Mouse (Mus musculus) right cerebral cortex, adult 18-20 months (tissue): ENCODE data around the gene Pcdh7.
"Not testable (repeated sequence)": the region's sequence is repeated elsewhere in the genome, so short reads cannot be mapped to it uniquely, and the experiment has no call there.

ENCODE experiments used
- DNase-seq: peaks from one replicate; pipeline ENCODE4 v3.0.0; 2022; ENCODE audit warnings: mixed read lengths

Gene Pcdh7

DNA sequence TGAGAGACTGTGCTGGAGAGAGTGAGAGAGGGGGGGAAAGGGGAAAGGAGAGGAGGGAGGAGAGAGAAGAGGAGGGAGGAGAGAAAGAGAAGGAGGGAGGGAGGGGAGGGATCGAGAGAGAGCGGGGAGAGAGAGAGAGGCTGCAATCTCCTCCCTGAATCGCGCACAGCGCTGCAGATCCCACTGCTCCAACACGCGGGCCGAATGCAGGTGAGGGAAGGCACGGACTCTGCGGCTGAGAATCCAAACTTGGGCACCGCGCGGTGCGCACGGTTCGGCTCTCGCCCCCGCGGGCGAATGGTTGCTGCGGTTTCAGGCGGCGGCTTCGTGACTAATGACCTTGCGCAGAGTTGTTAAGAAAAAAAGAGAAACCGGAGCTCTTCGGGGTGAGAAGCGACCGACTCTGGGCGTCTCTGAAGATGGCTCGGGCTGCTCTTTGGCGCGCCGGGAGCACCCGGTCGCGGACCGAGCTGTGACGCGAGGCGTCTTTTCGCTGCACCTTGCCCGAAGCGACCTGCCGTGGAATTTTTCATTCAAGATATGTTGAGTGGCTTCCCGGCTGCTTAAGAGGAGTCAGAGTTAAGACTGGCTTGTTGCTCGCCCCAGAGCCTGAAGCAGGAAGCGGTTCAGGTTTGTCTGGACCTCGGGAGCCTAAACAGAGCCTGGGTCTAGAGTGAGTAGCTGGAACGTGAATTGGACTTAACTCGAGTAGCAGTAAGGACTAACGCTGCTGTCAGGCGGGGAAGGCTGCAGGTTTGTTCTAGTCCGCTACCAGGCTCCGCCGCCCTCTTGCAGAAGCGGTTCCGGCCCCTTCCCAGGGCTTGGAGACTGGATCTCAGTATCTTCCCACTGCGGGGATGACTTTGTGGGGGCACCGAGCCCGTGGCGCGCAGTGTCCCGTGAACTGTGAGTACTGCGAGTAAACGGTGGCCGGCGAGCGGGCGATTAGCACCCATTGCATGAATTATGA lies at the start of gene Pcdh7:
TSS of gene Pcdh7 (plus strand) at position 62 of the 970 bp plus-strand sequence.
- DNase-seq, result peak; percentile 81

DNA sequence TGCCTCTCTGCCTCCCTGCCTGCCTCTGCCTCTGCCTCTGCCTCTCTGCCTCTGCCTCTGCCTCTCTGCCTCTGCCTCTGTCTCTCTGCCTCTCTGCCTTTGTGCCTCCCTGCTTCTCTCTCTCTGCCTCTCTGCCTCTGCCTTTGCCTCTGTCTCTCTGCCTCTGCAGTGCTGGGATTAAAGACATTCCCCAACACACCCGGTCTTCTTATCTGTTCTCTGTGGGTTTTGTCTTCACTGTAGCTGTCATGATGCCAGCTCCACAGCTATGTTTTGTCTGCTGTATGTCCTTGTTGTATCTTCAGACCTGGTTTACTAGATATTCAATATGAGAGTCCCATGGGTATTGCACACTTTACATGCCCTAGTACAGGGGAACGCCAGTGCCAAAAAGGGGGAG lies 40.8 kb upstream of the Pcdh7 start:
- not testable (repeated sequence) for DNase-seq

DNA sequence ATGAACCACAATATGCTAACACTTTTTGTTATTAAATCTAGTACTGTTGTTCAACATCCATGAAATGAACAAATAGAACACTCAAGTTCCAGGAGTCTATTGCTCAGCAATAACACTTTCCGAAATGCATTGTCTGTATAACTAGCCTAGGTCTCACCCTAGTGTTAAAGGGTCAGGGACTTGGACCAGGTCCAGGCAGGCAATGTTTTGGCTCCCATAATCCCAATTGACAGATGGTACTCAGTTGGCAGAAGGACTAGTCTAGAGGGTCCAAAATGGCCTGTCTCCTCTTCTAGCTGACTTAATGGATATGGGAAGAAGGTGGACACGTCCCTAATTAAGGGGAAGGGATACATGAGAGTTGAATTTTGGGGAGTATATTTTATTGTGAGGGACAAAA lies 9.4 kb upstream of the Pcdh7 start:
- DNase-seq, result no peak

DNA sequence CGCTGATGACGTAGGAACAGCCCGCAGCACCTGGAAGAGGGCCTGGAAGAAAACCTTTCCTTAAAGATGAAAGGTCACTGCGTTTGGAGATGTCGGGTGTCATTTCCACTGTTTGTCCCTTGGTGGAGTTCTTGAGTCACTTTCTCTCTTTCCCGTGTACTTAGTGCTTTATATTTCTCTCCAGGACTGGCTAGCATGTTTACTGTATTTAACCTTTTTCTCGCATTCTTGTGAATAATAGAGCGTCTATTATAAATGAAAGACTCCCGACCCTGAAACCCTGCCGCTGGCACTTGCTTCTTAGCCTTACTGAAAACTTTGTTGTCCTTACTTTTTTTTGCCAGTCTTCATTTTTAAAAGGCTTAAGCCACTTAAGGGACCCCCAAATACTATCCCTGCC lies 3.8 kb upstream of the Pcdh7 start:
- peak; percentile 39 for DNase-seq

DNA sequence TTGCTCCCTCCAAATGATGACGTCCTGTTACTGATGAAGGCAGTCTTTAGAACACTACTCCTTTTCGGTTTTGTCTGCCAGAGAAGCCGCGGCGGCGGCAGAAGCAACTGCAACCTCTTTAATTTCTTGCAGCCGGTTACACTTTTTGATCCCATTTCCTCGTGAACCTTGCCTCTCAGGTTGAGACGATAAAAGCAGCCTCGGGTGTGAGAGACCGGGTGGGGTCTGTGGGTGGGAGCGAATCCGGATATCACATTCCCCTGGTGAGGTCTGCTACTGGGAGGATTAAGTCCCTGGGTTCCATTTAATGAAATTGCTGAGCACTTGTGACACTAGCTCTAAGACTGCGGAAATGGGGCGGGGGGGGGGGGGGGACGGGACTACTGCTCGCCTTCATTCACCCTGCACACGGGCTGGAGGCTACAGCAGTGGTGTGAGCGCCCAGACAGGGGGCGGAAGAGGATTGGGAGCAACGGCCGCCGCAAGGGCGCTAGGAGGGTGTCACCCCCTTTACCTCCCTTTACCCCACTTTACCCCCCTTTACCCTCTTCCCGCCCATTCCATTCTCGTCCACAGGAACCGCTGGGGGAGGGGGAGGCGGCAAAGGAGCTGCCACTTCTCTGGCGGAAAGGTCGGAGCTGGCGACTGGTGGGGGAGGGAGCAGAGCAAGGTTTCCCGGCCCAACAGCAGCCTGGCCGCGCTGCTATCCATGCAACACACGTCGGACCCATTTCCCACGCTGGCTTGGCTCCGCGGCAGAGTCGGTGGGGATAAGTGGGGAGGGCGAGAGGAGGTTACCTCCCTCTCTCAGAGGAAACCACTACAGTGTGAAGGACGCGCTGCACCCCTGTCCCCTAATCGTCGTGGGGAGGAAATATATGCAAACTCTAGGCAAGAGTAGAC lies 2.9 kb upstream of the Pcdh7 start:
- peak; percentile 71 for DNase-seq

DNA sequence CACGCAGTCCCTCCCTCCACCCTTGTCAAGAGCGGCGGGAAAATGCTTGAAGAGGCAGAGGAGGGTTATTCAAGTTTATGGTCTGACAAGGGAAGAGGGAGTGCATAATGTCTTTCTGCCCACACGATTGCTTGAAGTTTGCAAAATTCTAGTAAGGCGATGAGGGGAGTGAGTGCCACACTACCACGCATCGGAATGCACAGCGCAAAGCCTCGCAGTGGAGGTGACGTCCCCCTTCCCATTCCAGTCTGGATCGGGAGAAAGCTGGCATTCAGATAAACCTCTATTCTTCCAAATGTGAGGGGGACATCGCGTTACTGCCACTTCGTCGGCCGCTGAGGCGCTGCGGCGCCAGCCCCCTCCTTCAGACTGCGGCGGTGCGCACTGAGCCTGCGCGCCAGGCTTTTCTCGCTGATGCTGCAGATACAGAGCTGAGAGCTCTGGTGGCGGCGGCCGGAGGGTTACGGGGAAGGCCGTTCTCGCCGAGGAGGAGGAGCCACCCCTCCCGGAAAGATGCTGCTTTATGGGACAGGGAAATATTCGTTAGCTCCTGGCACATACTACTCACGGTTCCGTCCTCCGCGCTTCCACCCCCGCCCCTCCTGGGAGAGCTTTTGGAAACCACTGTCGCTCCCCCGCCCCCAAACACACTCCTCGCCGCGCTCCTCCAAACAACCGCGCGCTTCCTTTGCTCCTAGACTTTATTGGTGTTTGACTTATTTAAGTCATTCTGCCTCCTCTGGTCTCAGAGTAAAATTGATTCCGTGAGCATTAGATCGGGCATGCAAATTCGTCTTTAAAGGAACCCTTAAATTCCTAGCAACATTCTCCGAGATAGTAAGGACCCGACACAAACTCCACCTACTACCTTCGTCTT lies 2.0 kb upstream of the Pcdh7 start:
- peak; percentile 90 for DNase-seq

DNA sequence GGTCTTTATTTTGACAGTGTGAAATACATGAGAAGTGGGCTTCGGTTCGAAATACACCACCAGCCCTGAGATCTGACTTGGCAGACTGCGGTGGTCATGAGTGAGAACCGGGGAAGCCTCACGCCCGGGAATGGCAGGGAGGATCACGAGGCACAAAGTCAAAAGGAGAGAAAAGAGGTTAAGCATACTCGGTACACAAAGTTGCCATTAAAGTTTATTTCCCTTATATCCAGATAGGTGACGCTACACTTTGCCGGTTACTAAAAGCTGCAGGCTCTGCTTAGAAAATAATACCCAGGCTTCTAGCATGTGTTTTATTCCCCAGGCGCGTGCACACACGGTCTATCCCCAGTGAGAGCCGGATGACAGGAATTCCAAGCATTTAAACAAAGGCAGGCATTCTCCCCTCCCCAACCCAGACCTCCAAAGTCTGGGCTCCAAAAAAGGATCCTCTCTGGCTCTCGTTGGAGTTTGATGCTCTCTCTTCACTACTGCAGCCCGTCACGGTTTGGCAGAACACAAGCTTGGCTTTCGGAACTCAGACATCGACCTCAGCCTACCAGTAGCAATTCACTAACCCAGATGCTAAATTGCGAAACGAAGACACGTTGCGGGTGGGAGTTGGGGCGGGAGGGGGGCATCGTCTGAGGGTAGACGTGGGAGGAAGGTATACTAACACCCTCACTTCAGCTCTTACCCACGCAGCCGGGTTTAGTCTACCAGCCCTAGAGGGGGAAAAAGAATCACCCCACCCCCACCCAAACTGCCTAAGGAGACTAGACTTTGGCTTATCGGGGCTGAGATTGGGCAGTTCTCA lies 1.1 kb upstream of the Pcdh7 start:
- peak; percentile 54 for DNase-seq

DNA sequence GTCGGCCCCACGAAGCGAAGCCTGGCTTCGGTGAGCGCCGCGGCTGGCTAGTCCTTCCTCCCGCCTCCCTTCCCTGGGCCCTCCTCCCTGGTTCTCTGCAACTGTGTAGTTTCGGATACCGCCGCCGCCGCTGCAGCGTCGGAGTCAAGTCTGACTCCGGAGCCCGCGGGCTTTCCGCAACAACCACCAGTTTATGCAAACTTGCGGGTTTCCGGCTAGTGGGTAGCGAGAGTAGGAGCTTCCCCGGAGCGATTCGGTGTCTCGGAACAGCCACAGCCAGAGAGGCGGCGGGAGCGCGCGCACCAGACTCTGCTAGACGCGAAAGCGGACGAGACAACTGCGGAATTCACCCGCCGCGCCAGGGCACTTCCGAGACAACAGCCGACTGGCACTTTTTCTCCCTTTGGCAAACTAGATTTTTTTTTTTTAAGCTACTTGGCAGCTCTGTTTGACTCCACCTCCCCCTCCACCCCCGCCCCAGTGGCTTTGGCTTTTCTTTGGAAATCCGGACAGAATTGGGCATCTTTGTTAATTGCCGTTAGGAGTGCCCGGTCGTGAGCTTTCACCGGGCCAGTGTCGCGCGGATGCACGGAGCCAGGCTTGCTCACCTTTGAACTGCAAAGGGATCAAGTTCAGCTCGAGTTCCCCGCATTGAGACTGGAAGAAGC lies 395 bp upstream of the Pcdh7 start:
- peak; percentile 74 for DNase-seq

DNA sequence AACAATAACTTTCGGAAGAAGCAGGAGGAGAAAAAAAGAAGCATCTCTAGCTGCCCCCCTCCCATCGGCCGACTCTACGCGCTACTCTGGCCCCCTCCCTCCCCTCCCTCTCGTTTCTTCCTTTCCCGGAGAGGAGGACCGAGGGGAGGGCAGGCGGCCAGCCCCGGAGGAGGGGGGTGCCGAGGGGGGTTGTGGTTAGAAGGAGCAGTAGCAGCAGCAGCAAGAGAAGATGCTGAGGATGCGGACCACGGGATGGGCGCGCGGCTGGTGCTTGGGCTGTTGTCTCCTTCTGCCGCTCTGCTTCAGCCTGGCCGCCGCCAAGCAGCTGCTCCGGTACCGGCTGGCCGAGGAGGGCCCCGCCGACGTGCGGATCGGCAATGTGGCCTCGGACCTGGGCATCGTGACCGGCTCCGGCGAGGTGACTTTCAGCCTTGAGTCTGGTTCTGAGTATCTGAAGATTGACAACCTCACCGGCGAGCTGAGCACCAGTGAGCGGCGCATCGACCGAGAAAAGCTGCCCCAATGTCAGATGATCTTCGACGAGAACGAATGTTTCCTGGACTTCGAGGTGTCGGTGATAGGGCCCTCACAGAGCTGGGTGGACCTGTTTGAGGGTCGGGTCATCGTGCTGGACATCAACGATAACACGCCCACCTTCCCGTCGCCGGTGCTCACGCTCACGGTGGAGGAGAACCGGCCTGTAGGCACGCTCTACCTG lies 1.3 kb downstream of the Pcdh7 start:
- peak; percentile 72 for DNase-seq

DNA sequence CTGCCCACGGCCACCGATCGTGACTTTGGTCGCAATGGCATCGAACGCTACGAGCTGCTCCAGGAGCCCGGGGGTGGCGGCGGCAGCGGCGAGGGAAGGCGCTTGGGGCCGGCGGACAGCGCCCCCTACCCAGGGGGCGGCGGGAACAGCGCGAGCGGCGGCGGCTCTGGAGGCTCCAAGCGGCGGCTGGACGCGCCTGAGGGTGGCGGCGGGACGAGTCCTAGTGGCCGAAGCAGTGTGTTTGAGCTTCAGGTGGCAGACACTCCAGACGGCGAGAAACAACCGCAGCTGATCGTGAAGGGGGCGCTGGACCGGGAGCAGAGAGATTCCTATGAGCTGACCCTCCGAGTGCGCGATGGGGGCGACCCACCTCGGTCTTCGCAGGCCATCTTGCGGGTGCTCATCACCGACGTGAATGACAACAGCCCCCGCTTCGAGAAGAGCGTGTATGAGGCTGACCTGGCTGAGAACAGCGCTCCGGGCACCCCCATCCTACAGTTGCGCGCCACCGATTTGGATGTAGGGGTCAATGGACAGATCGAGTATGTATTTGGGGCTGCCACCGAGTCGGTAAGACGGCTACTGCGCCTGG lies 1.9 kb downstream of the Pcdh7 start:
- peak; percentile 77 for DNase-seq

DNA sequence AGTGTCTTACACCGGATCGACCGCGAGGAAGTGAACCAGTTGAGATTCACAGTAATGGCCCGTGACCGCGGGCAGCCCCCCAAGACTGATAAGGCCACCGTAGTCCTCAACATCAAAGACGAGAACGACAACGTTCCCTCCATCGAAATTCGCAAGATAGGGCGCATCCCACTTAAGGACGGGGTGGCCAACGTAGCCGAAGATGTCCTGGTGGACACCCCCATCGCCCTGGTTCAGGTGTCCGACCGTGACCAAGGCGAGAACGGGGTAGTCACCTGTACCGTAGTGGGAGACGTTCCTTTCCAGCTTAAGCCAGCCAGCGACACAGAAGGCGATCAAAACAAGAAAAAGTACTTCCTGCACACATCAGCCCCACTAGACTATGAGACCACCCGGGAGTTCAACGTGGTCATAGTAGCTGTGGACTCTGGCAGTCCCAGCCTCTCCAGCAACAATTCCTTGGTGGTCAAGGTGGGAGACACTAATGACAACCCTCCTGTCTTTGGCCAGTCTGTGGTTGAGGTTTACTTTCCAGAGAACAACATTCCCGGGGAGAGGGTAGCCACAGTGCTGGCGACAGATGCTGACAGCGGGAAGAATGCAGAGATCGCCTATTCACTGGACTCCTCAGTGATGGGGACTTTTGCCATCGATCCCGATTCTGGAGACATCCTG lies 2.6 kb downstream of the Pcdh7 start:
- DNase-seq, result no peak

DNA sequence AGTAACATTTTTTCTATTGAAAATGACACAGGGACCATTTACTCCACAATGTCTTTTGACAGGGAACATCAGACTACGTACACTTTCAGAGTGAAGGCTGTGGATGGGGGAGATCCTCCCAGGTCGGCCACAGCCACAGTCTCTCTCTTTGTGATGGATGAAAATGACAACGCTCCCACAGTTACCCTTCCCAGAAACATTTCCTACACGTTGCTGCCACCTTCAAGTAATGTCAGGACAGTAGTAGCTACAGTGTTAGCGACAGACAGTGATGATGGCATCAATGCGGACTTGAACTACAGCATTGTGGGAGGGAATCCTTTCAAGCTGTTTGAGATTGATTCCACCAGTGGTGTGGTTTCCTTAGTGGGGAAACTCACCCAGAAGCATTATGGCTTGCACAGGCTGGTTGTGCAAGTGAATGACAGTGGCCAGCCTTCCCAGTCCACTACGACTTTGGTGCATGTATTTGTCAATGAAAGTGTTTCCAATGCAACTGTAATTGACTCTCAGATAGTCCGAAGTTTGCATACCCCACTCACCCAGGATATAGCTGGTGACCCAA lies 3.5 kb downstream of the Pcdh7 start:
- no peak for DNase-seq

DNA sequence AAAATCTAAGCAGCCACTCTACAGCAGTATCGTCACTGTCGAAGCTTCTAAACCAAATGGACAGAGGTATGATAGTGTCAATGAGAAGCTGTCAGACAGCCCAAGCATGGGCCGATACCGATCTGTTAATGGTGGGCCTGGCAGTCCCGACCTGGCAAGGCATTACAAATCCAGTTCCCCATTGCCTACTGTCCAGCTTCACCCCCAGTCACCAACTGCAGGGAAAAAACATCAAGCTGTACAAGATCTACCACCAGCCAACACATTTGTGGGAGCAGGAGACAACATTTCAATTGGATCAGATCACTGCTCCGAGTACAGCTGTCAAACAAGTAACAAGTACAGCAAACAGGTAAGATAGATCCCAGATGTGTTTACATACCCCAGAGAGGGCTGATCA lies 4.2 kb downstream of the Pcdh7 start:
- DNase-seq, result no peak

DNA sequence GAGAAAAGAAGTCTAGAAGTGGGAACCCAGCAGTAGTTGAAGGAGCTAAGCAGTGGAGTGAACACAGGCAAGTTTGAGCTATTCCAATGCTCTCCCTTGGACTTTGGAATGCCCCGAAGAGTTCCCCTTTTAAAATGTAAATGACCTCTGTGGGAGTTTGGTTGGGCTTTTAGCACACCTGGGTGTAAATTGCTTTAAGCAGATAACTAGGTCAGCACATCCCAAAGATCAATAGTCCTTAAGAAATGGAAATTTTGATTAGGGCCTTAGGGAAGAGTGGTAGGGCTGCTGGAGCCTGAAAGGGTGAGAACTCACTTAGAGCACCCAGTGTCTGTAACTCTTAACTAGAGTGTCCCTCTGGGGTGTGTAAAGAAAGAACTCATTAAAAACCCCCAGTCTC lies 15.7 kb downstream of the Pcdh7 start:
- DNase-seq, result no peak

DNA sequence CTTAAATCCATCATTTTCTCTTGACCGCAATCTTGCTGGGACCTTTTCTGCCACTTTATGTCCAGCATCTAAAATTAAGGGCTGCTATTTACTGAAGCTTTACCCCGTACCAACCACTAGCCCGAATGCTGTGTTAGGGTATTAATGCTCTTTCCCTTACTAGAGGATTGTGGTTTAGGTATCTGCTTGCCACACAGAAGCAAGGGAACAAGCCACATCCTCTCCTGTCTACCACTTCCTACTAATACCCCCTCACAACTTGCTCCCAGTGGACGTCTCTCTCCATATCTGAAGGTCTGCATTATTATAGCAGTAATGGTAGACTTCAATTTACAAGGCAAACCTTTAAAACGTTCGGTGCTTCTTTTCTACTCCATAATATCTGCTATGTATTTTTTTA lies 18.0 kb downstream of the Pcdh7 start:
- no peak for DNase-seq

DNA sequence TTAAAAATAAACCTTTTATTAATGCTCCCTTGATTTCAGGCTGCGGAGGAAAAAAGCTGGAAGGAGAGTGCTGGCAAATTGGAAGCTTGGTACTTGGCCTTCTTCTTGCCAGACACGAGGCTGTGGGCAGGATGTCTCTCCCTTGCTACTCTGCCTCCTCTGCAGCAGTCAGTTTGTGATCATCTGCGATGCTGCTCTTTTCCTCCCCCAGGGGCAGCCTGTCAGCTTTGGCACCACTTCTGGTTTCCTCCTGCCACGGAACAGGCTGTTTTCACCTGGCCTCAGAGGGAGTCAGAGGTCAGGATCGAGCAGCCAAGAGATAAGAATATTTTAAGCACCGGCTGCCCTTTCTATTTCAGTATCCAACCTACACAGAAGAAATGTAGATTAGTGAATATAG lies 25.2 kb downstream of the Pcdh7 start:
- DNase-seq, result peak; percentile 51

DNA sequence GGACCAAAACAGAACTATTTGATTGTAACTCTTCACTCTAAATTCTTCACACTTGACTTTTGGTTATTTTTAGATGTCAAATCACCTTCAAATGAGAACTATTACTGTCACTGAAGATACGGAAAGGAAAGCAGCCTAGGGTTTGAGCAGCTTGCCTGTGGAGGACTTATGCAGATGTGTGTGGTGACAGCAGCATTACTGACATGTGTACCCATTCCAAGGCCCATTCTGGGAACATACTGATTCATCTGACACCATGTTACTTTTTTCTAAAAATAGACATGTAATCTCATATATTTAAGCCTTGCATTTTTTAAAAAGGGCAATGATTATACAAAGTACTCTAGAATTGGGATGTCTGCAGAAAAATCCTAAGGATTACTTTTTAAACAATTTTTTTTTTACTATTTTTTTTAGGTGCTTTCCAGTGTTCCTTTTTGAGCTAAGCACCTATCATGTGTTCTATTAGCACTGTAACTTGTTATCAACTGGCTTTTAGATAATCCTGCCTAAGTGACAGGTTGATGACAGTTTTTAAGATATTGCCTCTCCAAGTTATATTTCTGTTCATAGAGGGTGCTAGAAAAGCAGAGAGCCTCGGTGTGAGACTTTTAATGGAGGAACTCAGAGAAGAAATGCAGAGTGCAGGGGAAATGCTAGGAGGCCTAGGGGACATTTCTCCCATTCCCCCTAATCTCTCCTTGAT lies 26.3 kb downstream of the Pcdh7 start:
- DNase-seq, result no peak

DNA sequence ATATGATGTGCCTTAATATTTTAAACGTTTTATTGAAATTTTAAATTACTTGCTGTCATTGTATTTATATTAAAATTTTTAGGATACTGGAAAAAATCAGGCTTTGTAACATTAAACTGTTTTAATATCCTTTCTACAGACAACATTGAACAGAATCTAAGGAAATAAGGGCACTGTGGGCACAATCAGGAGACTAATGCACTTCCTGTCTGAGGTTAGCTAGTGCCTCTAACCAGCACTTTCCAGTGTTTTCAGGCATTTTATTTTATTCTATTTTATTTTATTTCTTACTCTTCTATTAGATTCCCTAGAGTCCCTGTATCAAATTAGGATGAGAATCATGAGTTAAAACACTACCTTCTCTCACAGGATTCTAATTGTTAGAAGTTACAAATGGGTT lies 28.1 kb downstream of the Pcdh7 start:
- no peak for DNase-seq
